Mouse (Mus musculus) heart, adult 2 months (tissue): Measurements from ENCODE around the gene Kap. TPM values are rescaled to one million over a fixed set of nuclear protein-coding genes. Genes with fewer than 3 reads are reported as not detected.
"Not testable (repeated sequence)": the region's sequence is repeated elsewhere in the genome, so short reads cannot be mapped to it uniquely, and the experiment has no call there.

ENCODE experiments used
- DNase-seq, 2 experiments: peaks; one replicate each; pipeline ENCODE4 v3.0.0; 2021
- H3K27ac ChIP-seq: fragments of 200-600 bp; 2 replicates; pipeline ENCODE4 v1.8.1; 2022
- H3K27me3 ChIP-seq: fragments of 200-500 bp; 2 replicates; pipeline ENCODE4 v1.6.1; 2012; ENCODE audit warnings: mild to moderate bottlenecking, low read length, inconsistent platforms, mixed read lengths; ENCODE audit not compliant: control insufficient read depth, insufficient read depth
- H3K36me3 ChIP-seq: fragments of 200-500 bp; 2 replicates; pipeline ENCODE4 v1.6.1; 2012; ENCODE audit warnings: low read length, inconsistent platforms; ENCODE audit not compliant: control insufficient read depth, insufficient read depth
- H3K4me1 ChIP-seq: fragments of 200-500 bp; 2 replicates; pipeline ENCODE4 v1.6.1; 2011; ENCODE audit warnings: low read length; ENCODE audit not compliant: control insufficient read depth, insufficient read depth
- H3K4me3 ChIP-seq: fragments of 200-600 bp; 2 replicates; pipeline ENCODE4 v1.8.1; 2022
- H3K79me2 ChIP-seq: fragments of 200-500 bp; replicated peaks from 2 replicates; pipeline ENCODE4 v1.6.1; 2012; ENCODE audit warnings: mild to moderate bottlenecking, inconsistent platforms, low read length, moderate library complexity, mixed read lengths; ENCODE audit not compliant: control insufficient read depth, insufficient read depth
- H3K9ac ChIP-seq: fragments of 200-500 bp; 2 replicates; pipeline ENCODE4 v1.6.1; 2012; ENCODE audit warnings: low read depth, mild to moderate bottlenecking, control low read depth, inconsistent platforms, low read length, mixed read lengths
- CTCF ChIP-seq: fragments of 200-600 bp; IDR thresholded peaks from 2 replicates; pipeline ENCODE4 v1.8.1; 2022; ENCODE audit warnings: antibody characterized with exemption, mild to moderate bottlenecking, moderate library complexity
- EP300 ChIP-seq: fragments of 200-500 bp; IDR thresholded peaks from 2 replicates; pipeline ENCODE4 v1.6.1; 2011; ENCODE audit warnings: low read depth, low read length, control low read depth; ENCODE audit not compliant: insufficient read depth
- POLR2A ChIP-seq: fragments of 200-500 bp; IDR thresholded peaks from 2 replicates; pipeline ENCODE4 v1.6.1; 2011; ENCODE audit warnings: mild to moderate bottlenecking, low read depth, low read length, control low read depth; ENCODE audit not compliant: insufficient read depth
- WGBS: fragments of 180-500 bp; shearing (Covaris S2); methylation state at CpG from one replicate; pipeline ENCODE4 v1.1.7; 2018; 5-methylcytosine and 5-hydroxymethylcytosine counted together
- intact Hi-C: fragments of 180-260 bp; cut with DNase I; formaldehyde crosslinking; loops from one replicate; pipeline ENCODE4 v1.15.1; 2025
- polyA plus RNA-seq: library from polyadenylated mRNA; depleted of rRNA; stranded (reverse); fragments of >200 nt; gene quantifications from 2 replicates; pipeline ENCODE4 v1.2.3, GENCODE M21; 2012; rRNA removed
- total RNA-seq, 2 experiments: library from RNA; stranded (reverse); gene quantifications; 2 replicates each; pipeline ENCODE4 v1.2.3; 2021

The Kap gene
- total and polyA plus RNA-seq, 3 experiments, result 0.45 TPM; not detected in 2

DNA sequence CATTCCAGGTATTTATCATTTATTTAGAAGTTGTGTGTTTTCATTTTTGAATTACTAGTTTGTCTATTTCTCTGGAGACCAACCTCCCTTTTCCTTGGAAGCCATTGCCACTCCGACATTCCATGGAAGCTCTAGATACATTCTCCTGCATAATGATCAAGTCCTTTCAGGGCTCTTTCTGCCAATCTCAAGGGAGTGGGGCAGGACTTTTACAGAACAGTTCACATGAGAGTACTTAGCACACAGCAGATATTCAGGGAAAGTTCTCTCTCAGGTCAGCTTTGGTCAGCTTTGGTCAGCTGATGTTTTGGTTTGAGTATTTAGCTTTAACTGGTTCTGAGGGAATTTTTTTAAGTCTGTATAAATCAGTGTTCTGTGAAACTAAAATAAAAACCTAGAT is 14.8 kb upstream of the Kap start:
- Histone ChIP-seq H3K27me3 (no peaks in the 10 kb centered on the region), H3K27ac (no peak overlapping the region), H3K36me3 (no peaks in the 10 kb centered on the region), H3K79me2 (no peaks in the 10 kb centered on the region), H3K4me1 (no peaks in the 10 kb centered on the region), H3K9ac (no peak overlapping the region), H3K4me3 (no peak overlapping the region)
- DNase-seq, result no peak
- TF ChIP-seq POLR2A (no peak), CTCF (no peak), EP300 (no peak)
- intact Hi-C loops, result no loop called here
- 72% methylated on average over 1 of the region's 1 CpGs for WGBS

DNA sequence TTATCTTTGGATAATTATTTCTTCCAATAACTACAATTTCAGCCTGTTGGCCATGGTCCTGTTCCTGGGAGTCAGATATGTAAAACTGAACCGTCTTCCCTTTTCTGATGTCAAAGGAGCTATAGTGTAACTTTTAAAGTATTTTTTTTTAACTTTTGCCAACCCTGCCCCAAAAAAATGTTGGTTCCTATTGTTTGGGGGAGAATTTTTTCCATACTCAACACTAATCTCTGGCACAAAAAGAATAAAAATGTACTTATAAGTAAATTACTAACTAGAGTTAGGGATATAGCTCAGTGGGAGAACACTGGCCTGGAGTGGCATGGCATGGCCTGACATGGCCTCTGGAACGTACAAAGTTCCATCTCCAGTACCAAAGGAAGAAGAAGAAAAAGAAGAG is 2.3 kb upstream of the Kap start:
- Histone ChIP-seq H3K4me3 (no peak overlapping the region), H3K79me2 (no peaks in the 10 kb centered on the region), H3K36me3 (no peaks in the 10 kb centered on the region), H3K27ac (no peak overlapping the region), H3K27me3 (no peaks in the 10 kb centered on the region), H3K4me1 (no peaks in the 10 kb centered on the region), H3K9ac (no peak overlapping the region)
- WGBS, result 53% methylated on average over 2 of the region's 2 CpGs
- TF ChIP-seq CTCF (no peak), POLR2A (no peak), EP300 (no peak)
- intact Hi-C loops, result no loop called here
- DNase-seq, result no peak

DNA sequence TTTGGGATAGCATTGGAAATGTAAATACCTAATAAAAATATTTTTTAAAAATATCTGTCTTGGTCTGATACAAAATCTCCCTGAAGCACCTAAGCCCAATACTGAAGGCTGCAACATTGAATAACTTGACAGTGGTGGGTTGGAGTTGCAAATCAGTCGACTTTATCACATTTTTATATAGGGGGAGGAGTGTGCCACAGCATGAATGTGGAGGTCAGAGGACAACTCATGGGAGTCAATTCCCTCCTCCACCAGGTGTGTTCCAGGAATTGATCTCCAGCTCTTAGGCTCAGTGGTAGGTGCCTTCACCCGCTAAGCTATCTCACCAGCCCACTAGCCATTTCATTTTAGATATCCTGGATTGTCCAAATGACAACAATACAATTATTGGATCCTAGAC is 4.2 kb downstream of the Kap start:
- no peaks in the 10 kb centered on the region for H3K27me3 ChIP-seq
- no peak overlapping the region for H3K9ac ChIP-seq
- DNase-seq, result no peak
- 60% methylated on average over 2 of the region's 2 CpGs for whole genome bisulfite sequencing
- H3K79me2 ChIP-seq, result no peaks in the 10 kb centered on the region
- intact Hi-C loops, result no loop called here
- H3K4me1 ChIP-seq, result no peaks in the 10 kb centered on the region
- H3K36me3 ChIP-seq, result no peaks in the 10 kb centered on the region
- TF ChIP-seq CTCF (no peak), POLR2A (no peak), EP300 (no peak)
- no peak overlapping the region for H3K4me3 ChIP-seq
- no peak overlapping the region for H3K27ac ChIP-seq

DNA sequence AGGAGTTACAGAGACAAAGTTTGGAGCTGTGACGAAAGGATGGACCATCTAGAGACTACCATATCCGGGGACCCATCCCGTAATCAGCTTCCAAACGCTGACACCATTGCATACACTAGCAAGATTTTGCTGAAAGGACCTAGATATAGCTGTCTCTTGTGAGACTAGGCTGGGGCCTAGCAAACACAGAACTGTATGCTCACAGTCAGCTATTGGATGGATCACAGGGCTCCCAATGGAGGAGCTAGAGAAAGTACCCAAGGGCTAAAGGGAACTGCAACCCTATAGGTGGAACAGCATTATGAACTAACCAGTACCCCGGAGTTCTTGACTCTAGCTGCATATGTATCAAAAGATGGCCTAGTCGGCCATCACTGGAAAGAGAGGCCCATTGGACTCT is 4.7 kb downstream of the Kap start:
- intact Hi-C loops, H3K36me3 ChIP-seq, H3K4me3 ChIP-seq, H3K9ac ChIP-seq, DNase-seq, H3K27ac ChIP-seq, H3K79me2 ChIP-seq, H3K4me1 ChIP-seq, H3K27me3 ChIP-seq: not testable (repeated sequence)
- WGBS, result 76% methylated on average over 6 of the region's 6 CpGs

DNA sequence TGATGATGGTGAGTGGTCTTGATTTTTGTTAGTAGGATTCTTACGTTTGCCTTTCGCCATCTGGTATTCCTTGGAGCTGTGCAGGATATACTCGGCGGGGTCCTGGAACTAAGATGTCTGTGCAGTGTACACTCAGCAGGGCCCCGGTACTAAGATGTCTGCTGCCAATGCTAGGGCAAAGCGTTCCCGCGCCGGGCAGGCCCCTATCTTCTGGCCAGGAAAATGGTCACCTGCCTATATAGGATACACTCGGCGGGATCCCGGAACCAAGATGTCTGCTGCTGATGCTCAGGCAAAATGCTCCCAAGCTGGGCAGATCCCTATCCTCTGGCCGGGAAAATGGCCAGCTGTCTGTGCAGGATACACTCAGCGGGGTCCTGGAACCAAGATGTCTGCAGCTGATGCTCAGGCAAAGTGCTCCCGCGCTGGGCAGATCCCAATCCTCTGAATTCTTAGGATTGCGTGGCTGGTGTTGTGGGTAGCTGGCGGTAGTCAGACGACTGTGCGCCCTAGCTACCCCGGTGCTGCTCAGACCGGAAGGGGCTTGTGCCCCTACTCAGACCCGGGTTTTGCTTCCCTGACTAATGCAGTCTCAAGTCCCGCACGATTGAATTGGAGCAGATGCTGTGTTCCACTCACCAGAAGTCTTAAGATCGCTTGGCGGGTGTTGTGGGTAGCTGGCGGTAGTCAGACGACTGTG is 15.1 kb downstream of the Kap start:
- H3K27ac ChIP-seq, H3K79me2 ChIP-seq, H3K4me1 ChIP-seq, DNase-seq, H3K9ac ChIP-seq, intact Hi-C loops, H3K27me3 ChIP-seq, H3K36me3 ChIP-seq, H3K4me3 ChIP-seq: not testable (repeated sequence)
- 82% methylated on average over 29 of the region's 29 CpGs for WGBS

DNA sequence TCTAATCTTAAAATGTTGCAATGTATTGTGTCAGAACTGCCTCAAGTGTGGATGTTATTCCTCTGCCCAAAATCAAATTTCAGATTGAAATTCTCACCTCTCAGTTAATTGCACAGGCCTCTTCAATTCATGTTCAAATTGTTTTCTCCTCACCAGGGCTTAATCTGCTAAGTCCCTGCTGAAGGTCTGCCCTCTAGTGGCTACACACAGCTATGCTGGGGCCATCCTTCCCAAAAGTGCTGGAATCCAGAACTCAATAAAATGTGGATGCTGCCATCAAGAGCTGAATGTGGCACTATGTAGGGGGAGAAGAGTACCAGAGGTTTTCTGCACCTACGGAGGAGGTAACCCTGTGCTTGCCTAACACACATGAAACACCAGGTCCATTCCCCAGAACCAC is 41.2 kb downstream of the Kap start:
- intact Hi-C loops, result no loop called here
- no peak for TF ChIP-seq EP300
- peak; percentile 62 for TF ChIP-seq CTCF
- Histone ChIP-seq H3K4me3 (no peak overlapping the region), H3K79me2 (no peaks in the 10 kb centered on the region), H3K4me1 (no peaks in the 10 kb centered on the region), H3K27ac (no peak overlapping the region), H3K36me3 (no peaks in the 10 kb centered on the region), H3K27me3 (no peaks in the 10 kb centered on the region), H3K9ac (no peak overlapping the region)
- WGBS, result 47% methylated on average over 1 of the region's 1 CpGs
- DNase-seq, result no peak

Other genes starting within 250 kb of the Kap start
- 10 to 100 TPM; 11.4 to 14.0 TPM for gene Etv6, start 181.9 kb upstream of the Kap start, total RNA-seq
- gene Etv6, start 181.9 kb upstream of the Kap start, polyA plus RNA-seq, result 9.8 and 12.7 TPM in 2 replicates